Mouse (Mus musculus) kidney, adult 9 months (tissue): ENCODE data around the gene Iqgap1.

ENCODE experiments used
- DNase-seq: peaks from one replicate; pipeline ENCODE4 v3.0.0; 2022

Iqgap1 gene

DNA sequence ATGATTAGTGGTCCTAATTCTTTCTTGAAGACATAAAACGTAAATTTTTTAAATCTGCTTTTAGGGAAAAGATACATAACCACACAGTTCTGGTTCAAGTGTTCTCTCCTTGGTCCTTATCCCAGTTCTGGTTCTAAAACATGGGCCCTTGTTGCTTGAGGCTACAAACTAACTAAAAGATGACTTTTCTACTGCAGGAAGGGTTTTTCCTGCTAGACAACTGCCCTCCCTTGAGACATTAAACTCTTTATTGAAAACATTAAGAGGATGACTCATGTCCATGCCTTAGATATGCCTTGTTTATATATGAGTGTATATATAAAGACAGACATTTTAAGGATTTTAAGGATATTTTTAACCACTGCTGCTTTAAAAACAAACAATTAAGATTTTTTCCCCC, 17.4 kb upstream of the Iqgap1 start:
- DNase-seq, result no peak

DNA sequence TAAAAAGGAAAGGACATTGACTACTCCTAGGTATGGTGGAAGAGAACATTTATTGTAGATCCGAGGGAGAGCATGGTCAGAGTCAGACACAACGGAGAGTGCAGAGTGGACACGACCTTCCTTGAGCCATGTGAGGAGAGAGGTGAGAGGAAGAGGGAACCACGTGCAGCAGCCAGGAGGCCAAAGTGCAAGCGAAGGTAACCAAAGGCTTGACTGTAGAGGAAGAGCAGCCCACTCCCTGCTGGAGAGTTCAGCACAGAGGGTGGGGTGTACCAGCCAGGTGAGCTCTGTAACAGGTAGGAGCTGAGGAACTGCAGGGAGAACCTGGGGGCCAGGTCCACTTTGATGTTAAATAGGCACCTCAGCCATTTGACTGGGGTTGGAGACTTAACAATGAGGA, 16.4 kb upstream of the Iqgap1 start:
- peak; percentile 45 for DNase-seq

DNA sequence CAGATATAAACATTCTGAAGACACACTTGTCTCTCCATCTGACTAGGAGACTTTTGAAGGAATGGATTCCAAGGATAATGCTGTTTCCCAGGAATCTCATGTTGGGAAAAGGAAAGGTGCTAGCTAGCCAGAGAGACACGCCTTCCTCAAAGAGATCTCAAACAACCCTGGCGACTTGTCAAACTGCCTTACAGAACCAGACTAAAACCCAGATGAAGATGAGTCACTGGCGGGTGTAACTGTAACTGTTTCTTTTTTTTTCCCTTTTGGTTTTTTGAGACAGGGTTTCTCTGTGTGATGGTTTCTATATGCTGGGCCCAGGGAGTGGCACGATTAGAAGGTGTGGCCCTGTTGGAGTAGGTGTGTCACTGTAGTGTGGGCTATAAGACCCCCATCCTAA, 15.2 kb upstream of the Iqgap1 start:
- DNase-seq, result no peak

DNA sequence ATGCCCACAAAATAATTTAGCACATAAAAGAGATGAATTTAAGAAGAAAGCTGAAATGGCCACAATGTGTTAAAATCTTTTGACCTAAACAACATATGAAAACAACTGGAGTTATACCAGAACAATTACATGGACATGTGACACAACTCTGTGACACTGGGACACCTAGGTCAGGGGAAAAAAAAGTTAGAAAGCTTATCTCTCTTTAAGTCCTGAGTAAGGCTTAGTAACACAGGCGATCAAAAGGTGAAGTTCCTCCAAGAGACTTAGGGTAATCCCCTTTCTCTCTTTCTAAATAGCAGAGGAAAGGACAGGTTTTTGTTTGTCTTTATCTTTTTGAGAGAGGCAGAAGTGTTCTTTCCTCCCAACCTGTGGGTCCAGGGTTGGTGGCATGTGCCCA, 14.5 kb upstream of the Iqgap1 start:
- DNase-seq, result no peak

DNA sequence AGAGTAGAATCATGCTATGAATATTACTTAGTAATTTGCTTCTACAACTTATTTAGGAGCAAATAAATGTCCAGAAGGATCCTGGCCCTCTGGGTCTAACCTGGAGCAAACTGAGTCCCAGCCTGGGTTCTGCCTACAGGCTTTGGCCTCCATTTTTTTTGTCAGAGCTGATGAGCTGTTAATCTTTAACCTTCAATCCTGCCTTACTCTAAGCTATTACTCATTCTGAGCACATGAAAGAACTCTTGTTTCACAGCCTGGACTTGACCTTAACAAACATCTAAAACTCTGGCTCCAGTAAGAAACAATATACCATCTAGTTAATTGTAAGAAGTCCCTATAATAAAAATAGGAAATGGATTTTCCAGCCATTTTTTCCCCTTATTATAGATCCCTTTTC, 14.0 kb upstream of the Iqgap1 start:
- DNase-seq, result peak; percentile 53

DNA sequence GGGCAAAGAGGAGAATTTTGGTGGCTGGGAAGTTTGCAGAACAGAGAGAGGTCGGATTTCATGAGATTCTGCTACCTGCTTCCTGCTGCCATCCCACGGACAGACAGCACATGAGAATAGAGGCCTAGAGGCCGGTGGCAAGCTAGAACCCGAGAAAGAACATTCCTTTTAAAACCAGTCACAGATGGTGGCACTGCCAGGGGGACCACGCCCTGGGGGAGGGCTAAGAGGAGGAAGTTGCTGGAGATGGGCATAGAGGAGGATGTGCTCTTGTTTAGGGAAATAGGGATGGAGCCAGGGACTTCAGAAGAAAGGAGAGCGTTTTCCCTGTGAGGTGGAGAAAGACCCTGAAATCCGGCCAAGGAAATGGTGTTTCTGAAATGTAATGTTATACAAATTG, 12.5 kb upstream of the Iqgap1 start:
- no peak for DNase-seq

DNA sequence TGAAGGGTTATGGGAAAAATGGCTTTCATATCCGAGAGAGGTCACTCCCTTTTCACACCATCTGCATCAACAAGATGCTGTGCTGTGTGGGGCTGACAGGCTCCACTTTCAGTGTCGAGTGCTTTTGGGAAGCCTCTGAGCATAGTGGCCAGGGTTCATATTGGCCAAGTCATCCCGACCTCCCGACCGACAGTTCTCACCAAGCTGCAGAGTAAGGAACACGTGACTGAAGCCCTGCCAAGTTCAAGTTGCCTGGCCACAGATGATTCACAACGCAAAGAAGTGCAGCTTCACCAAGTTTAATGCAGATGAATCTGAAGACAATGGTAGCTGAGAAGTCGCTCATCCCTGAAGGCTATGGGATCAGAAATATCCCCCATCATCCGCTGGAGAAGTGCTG, 12.0 kb upstream of the Iqgap1 start:
- peak; percentile 46 for DNase-seq

DNA sequence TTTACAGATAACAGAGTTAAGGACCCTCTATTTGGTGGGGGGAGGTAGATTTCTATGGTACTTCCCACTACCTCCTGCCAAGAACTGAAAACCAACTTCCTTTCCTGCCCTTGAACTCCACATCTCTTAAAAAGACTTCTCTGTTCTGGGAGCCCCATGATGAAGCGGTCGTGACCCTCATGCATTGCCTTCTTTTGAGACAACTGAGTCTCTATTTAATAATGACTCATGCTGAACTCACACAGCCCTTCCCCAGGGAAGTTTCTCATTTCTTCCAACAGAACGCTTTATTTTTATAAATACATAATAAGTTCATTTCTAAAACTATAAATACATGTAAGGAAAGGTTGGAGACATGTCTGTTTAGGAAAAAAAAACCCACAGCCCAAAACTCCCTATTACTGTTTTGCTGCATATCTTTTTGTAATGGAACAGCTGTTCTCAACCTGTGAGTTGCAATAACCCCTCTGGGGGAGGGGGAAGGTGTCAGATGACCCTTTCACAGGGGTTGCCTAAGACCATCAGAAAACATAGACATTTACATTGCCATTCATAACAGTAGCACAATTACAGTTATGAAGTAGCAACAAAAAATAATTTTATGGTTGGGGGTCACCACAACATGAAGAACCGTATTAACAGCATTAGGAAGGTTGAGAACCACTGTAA, 10.3 kb upstream of the Iqgap1 start:
- no peak for DNase-seq

DNA sequence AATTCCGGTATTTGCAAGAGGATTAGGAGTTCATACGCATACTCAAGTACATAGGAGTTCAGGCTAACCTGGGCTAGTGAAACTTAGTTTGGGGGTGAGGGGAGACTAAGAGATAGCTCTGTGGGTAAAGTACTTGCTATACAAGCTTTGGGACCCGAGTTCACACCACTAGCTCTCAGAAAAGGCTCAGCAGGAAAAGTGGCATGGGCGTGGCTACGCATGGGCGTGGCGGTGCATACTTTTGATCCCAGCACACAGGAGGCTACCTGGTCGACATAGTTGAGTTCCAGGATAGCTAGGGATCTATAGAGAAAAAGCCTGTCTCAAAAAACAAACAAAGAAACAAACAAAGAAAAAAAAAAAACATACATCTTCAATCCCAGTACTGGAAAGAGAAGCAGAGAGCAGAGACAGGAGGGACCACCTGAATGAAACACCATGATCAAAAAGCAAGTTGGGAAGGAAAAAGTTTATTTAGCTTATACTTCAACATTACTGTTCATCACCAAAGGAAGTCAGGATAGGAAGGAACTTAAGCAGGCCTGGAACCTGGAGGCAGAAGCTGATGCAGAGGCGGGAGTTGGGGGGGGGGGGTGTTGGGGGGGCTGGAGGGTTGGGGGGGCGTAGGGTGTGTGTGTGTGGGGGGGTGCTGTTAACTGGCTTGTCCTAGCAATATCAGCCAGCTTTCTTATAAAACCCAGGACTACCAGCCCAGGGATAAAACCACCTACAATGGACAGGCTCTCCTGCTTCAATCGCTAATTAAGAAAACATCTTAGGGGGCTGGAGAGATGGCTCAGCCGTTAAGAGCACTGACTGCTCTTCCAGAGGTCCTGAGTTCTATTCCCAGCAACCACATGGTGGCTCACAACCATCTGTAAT, 8.1 kb upstream of the Iqgap1 start:
- DNase-seq, result no peak

DNA sequence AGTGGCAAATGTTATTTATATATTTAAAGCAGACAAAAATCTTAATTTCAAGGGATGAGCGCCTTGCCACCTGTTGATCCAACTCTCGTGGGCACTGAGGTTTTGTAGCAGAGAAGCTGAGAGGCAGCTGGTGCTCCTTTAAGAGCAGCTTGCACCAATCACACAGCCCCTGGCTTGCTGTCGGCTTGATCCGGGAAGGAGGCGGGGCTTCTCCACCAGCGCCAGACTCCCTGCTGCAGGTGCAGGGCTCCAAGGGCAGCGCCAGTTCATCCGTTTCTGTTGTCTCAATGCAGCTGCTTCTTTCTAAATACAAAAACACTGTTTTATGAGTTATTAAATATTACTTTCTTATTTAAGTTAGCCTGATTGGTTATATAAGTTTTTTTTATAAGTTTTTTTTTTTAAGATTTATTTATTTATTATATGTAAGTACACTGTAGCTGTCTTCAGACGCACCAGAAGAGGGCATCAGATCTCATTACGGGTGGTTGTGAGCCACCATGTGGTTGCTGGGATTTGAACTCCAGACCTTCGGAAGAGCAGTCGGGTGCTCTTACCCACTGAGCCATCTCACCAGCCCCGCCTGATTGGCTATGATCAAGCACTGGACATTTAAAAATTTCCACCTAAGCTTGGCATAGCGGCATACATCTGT, 7.3 kb upstream of the Iqgap1 start:
- DNase-seq, result peak; percentile 65

DNA sequence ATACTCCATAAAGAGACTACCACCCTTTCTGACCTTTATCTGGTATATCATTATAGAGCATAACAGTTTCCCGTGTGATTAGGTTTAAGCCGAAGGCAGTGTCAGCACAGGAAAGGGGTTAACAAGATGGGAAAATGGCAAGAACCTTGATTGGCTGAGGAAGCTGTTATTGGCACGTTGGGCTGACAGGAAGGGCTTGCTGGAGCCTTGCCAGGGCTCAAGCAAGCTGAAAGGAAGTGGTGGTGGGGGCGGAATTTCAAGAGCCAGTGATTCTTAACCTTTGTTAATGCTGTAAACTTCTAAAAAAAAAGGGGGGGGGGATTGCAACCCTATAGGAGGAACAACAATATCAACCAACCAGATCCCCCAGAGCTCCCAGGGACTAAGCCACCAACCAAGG, 6.4 kb upstream of the Iqgap1 start:
- DNase-seq, result peak; percentile 53

DNA sequence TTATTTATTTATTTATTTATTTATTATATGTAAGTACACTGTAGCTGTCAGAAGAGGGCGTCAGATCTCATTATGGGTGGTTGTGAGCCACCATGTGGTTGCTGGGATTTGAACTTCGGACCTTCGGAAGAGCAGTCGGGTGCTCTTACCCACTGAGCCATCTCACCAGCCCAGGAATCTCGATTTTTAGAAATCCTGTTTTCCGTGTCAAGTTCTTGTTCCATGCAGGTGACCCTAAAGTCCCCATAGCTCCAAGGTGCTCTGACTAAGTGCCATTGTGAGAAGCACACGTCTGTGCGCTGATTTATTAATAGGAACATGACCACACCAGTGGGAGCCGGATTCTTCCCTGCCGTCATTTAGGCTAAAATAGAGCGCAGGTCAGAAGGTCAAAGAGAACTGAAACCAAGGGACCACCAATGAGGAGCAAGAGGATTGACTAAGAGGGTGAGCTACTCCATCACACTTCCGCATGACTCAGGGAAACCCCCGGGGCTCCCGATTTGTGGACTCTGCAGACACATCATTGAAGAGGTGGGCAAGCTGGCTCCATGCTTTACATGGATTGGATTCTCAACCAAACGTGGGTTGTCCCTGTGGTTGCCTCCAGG, 4.5 kb upstream of the Iqgap1 start:
- peak; percentile 31 for DNase-seq

DNA sequence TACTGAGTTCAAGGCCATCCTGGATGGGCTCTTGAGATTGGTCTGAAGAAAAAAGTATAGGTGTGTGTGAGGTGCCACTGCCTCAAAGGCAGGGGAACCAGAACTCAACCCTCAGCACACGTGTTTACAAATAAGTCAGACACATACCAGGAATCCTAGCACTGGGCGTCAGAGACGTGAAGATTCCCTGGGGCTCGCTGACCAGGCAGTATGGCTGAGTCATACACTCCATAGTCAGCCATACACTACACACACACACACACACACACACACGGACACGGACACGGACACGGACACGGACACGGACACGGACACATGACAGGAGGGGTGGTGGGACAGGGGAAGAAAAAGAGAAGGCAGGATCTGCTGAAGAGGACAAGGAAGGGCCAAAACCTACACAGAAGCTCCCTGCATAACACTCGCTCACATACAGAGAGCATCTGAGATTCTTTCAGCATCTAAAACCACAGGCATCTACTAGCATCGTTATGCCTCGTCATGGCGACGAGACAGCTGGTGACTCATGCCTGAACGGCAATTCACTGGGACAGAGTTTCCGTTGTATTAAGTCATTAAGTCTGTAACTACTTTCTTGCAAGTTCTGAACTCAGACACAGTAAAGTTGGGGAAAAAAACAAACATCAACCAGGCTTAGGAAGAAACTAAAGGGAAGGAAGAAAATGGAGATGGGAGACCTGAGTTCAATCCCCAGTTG, 2.5 kb upstream of the Iqgap1 start:
- no peak for DNase-seq

DNA sequence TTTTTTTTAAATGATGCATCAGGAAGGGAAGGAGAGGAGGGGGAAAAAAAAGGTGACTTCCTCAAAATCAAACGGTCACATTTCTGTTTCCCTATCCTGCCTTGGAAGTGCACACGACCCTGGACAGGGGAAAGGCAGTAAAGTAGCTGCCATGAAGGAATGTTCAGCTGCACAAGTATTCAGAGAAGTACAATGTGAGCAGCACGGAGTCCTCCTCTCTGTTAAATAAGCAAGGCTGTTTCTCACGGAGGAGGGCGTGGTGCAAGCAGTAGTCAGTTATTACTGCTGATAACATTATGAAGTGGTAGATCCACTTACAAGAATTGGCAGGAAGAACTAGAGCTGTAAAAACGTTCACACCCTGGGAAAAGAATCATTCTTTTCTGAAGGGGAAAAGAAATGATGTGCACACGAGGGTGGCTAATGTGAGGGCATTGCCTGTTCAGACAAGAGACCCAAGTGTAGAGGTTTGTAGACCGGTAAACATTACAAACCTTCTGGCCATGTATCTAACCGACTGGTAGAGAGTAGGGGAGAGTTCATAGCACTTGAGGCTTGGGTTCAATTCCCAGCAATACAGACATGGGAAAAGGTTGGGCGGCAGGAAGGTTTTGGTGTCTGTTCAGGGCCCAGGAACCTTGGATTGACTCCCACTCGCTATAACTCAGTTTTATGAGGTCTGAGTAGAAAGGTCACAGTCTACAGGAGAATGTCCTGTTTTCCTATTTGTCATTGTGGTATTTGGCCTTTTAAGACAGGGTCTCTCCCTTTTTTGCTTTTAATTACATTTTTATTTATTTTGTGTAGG, 1.7 kb downstream of the Iqgap1 start:
- no peak for DNase-seq

DNA sequence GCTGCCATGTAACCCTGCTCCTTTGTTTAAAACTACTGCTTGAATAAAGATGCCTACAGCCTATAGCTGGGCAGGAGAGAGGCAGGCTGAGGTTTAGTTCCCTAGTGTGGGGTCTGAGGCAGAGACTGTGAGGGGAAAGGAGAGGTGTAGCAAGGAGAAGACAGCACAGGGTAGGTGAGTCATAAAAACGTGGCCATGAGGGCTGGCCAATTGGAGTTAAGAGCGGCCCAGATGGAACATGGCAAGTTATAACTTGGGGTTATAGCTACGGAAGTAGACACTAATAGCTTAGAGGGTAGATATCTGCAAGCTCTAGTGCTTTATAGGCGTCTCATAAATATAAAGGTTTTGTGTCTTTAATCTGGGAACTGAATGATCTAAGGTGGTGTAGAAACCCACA, 2.5 kb downstream of the Iqgap1 start:
- no peak for DNase-seq

DNA sequence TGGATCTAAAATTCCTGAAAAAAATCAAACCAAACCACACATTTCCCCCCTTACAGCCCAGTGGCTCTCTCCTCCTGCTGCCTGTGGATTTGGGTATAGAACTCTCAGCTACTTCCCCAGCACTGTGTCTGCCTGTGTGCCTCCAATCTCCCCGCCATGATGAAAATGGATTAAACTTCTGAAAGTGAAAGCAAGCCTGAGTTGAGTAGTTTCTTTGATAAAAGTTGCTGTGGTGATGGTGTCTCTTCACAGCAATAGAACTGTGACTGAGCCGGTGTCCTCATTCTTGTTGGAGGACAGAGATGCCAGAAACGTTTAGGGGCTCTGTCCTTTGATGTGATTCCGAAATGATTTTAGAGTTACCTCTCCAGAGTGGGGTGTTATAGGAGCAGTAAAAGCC, 4.9 kb downstream of the Iqgap1 start:
- no peak for DNase-seq

DNA sequence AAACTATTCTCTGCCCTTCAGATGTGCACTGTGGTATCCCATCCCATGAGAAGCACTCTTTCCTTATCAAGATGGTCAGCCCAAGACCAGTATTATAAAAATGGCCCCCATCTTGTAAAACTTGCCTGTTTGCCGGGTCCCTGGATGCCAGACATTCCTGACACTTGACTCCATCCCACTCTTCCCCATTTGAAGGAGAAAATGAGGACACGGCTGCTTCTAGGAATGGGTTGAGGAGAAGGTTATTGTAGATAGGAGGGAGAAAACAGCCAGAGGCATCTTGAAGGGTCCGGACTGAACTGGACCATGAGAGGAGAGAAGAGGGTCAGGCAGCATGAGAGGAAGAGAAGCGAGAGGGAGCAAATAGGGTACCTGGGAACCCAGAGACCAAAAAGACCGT, 9.1 kb downstream of the Iqgap1 start:
- no peak for DNase-seq

DNA sequence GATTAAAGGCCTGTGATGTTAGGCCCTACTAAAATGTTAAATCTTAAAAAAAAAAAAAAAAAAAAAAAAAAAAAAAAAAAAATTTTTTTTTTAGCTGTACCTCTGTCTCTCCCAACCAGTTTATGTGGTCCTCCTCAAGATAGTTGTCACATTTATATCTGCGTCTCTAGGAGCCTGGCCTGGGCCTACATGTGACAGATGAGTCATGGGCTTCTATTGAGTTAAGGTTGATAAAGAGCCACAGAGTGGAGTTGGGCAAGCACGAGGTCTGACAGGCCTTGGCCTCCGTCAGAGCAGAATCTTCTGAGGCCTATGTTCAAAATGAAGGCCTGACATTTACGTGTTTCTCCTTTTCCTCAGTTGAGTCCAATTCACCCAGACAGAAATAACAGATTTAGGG, 12.4 kb downstream of the Iqgap1 start:
- DNase-seq, result no peak

DNA sequence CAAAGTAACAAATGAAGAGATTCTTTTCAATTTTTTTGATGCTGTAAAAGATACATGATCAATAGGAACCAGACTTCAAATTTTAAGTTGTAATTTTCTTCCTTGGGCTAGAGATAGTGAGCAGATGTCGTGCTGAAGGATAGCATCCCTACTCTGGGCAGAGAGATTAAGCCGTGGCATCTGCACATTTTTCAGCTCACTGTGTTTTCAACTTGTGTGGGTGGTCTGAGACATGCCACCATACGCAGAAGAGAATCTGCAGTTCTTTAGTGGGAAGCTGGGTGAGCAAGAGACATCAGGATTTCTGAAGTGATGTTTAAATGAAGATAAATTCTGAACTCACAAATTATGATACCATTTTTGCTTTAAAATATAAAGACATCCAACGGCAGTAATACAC, 19.4 kb downstream of the Iqgap1 start:
- no peak for DNase-seq

DNA sequence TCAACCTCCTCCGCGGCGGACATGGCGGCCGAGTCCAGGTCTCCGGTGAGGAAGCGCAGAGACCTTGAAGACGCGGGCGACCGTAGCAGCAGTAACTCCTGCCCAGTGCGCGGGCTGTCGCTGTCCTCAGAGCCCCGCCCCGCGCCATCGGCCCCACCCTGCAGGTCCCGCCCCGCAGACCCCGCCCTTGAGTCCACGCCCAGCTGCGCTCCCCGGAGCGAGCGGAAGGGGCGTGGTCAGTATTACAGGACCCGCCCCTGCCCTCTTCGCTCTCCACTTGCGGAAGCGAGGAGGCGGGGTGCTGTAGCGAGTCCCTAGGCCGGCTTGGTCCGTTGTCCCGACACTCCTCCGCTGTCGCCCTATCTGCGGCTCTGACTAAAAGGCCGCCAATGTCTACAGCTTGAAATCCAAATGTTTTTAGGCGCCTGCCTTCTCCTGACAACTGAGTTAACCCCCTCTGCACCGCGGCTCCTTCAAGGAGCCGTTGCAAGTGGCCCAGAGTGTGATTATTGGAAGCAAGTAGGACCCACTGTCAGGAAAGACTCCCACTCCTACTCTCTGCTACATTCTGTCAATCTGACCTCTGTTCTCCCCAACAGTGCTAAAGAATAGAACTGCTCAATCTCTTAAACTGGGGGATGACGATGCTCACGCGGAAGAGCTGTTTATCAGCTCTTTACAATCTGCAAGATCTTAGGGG, 22.5 kb downstream of the Iqgap1 start:
- peak; percentile 95 for DNase-seq

DNA sequence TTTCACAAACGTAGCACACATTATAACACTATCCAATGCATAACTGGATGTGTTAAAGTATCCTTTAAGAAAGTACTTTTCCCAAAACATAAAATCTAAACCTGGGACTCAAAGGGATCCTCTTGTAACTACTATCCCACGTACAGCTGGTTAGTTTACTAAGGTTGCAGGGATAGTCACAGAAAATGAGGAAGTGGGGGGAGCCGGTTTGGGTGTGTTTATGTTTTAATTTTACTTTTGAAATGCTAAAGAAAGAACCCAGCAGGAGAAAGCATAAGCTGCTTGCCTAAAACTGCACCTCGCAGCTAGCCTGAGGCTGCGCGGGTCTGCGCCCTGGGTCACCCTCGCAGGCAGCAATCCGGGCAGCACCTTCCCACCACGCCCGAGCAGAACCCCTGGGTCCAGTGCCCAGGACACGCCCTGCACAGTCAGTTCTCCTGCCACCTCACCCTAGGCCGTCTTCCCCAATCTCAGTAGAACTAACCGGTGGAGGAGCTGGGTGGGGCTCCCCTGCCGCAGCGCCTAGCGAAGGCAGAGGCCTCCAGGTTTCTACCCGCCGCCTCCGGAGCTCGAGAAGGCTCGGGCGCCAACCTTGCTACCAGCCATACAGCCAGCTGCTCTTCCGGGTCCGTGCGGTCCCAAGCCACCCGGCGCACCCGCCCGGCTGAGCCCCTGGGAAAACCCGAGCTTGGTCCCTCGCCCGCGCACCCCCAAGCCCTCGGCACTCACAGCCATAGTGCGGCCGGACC, 23.2 kb downstream of the Iqgap1 start:
- DNase-seq, result no peak
